Mouse (Mus musculus) limb, embryonic 12.5 days (tissue): Measurements from ENCODE around the gene Gm21882. TPM values are rescaled to one million over a fixed set of nuclear protein-coding genes. Genes with fewer than 3 reads are reported as not detected.
"Not testable (repeated sequence)": the region's sequence is repeated elsewhere in the genome, so short reads cannot be mapped to it uniquely, and the experiment has no call there.

Experiments
- ATAC-seq: fragments of 200-750 bp; cut with Nextera tagmentation; 2 replicates; pipeline ENCODE4 v1.8.0; 2017; ENCODE audit warnings: low read depth, moderate TSS enrichment; ENCODE audit not compliant: insufficient number of reproducible peaks, insufficient read depth, low FRiP score, low TSS enrichment
- H3K27ac ChIP-seq: fragments of 300-500 bp; sonication (generic); 2 replicates; pipeline ENCODE4 v1.5.1; 2016; ENCODE audit warnings: mild to moderate bottlenecking, moderate library complexity
- H3K27me3 ChIP-seq: fragments of 300-500 bp; sonication (generic); 2 replicates; pipeline ENCODE4 v1.6.1; 2016; ENCODE audit warnings: mild to moderate bottlenecking, moderate library complexity
- H3K36me3 ChIP-seq: fragments of 300-500 bp; sonication (generic); 2 replicates; pipeline ENCODE4 v1.6.1; 2016; ENCODE audit warnings: mild to moderate bottlenecking, moderate library complexity
- H3K4me1 ChIP-seq: fragments of 300-500 bp; sonication (generic); replicated peaks from 2 replicates; pipeline ENCODE4 v1.6.1; 2016
- H3K4me2 ChIP-seq: fragments of 300-500 bp; sonication (generic); 2 replicates; pipeline ENCODE4 v1.6.1; 2016; ENCODE audit warnings: mild to moderate bottlenecking, moderate library complexity
- H3K4me3 ChIP-seq: fragments of 300-500 bp; sonication (generic); replicated peaks from 2 replicates; pipeline ENCODE4 v1.5.1; 2016; ENCODE audit warnings: mild to moderate bottlenecking
- H3K9ac ChIP-seq: fragments of 300-500 bp; sonication (generic); replicated peaks from 2 replicates; pipeline ENCODE4 v1.6.1; 2016; ENCODE audit warnings: mild to moderate bottlenecking, moderate library complexity
- H3K9me3 ChIP-seq: fragments of 300-500 bp; sonication (generic); 2 replicates; pipeline ENCODE4 v1.6.1; 2016; ENCODE audit warnings: mild to moderate bottlenecking, moderate library complexity
- WGBS: fragments of 180-500 bp; shearing (Covaris S2); methylation state at CpG from one replicate; pipeline ENCODE4 v1.1.7; 2016; 5-methylcytosine and 5-hydroxymethylcytosine counted together
- polyA plus RNA-seq: library from polyadenylated mRNA; unstranded; fragments of >200 nt; fragmentation: Nextera tagmentation; extraction: Ambion mirVana; gene quantifications from 2 replicates; pipeline ENCODE4 v1.2.1, GENCODE M21; 2016

Gm21882 gene
- not detected in 2 replicates for polyA plus RNA-seq

DNA sequence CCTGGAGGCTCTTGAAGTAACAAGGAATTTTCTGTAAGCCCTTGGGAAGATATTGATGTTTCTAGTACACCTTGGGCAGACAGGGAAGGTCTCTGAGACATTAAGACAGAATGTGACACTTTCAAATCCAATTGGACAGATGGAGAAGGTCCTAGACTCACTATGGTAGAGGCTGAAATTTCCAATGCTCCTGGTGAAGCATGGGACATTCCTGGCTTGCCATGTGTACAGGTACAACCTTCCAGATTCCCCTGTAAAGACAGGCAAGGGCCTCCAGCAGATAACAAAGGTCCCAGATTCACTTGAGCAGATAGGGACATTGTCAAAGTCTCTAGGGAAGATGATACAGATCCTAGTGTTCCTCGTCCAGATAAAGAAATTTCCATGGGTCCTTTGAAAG, at the start of gene Gm21882:
TSS of gene Gm21882 (minus strand) at position 101 of the 400 bp plus-strand sequence.
- H3K27ac ChIP-seq, ATAC-seq, H3K4me2 ChIP-seq, H3K27me3 ChIP-seq, H3K4me3 ChIP-seq, H3K36me3 ChIP-seq, H3K4me1 ChIP-seq, H3K9me3 ChIP-seq, H3K9ac ChIP-seq: not testable (repeated sequence)
- 90% methylated on average over 1 of the region's 1 CpGs for WGBS

Other genes with a start within 250 kb of the Gm21882 start
- not detected in 2 replicates for gene Gm21865, start 64.6 kb downstream of the Gm21882 start, polyA plus RNA-seq